15 mouse cellular contexts compared by ENCODE assay signal in genomic region chr12:79442126-79442525, GRCm38 (mm10).
DNase-seq lines count a peak whose midpoint lies in the region; ATAC-seq lines count a peak whose summit lies in the region.
"Had no signal": no experiment of that assay in that cellular context is flagged by ENCODE, and none has a peak within 500 bp of the region (broad histone marks: within the 10 kb centered on the region; RNA-seq: fewer than 3 reads in every experiment).

No protein-coding gene starts in this region.

- peaks cover 17% of the 10 kb centered on the region for H3K4me1 ChIP-seq in lung, embryonic 16.5 days (replicated peaks; ENCODE audit: control insufficient read depth, insufficient read depth, low read length)
- H3K4me1 ChIP-seq in intestine, embryonic 14.5 days (replicated peaks; ENCODE audit: control insufficient read depth, insufficient read depth, low read length), result peaks cover 18% of the 10 kb centered on the region
- H3K4me1 ChIP-seq in stomach, embryonic 15.5 days, result peaks cover 13% of the 10 kb centered on the region
- no peaks in the 10 kb centered on the region for H3K4me1 ChIP-seq in forebrain, embryonic 14.5 days (ENCODE audit: control insufficient read depth, insufficient read depth, low read length)
- H3K4me1 ChIP-seq: heart, embryonic 15.5 days; hindbrain, embryonic 12.5 days had no signal

- H3K9me3 ChIP-seq in lung, embryonic 16.5 days (ENCODE audit: control insufficient read depth, low read length), result no peaks in the 10 kb centered on the region
- H3K9me3 ChIP-seq in intestine, embryonic 14.5 days (ENCODE audit: control insufficient read depth, low read length), result no peaks in the 10 kb centered on the region
- H3K9me3 ChIP-seq in stomach, embryonic 15.5 days, result no peaks in the 10 kb centered on the region
- H3K9me3 ChIP-seq in forebrain, embryonic 14.5 days (replicated peaks; ENCODE audit: control insufficient read depth, low read length), result no peaks in the 10 kb centered on the region
- H3K9me3 ChIP-seq: heart, embryonic 15.5 days; hindbrain, embryonic 12.5 days had no signal

- no peaks in the 10 kb centered on the region for H3K27me3 ChIP-seq in lung, embryonic 16.5 days (ENCODE audit: control insufficient read depth, insufficient read depth, low read depth, low read length)
- H3K27me3 ChIP-seq in intestine, embryonic 14.5 days (replicated peaks; ENCODE audit: control insufficient read depth, insufficient read depth, low read length), result no peaks in the 10 kb centered on the region
- no peaks in the 10 kb centered on the region for H3K27me3 ChIP-seq in stomach, embryonic 15.5 days (replicated peaks)
- no peaks in the 10 kb centered on the region for H3K27me3 ChIP-seq in forebrain, embryonic 14.5 days (replicated peaks; ENCODE audit: control insufficient read depth, insufficient read depth, low read length)
- H3K27me3 ChIP-seq: heart, embryonic 15.5 days; hindbrain, embryonic 12.5 days; Patski had no signal

- ATAC-seq in lung, embryonic 16.5 days (ENCODE audit: low read depth), result 0 out of 2 replicates have a peak, but pooled peaks have one; percentile 26
- ATAC-seq in intestine, embryonic 14.5 days (replicated peaks; ENCODE audit: low FRiP score, low TSS enrichment, low read depth), result 0 out of 2 replicates have a peak, but pooled peaks have one; percentile 38
- no peak for ATAC-seq in stomach, embryonic 15.5 days (ENCODE audit: insufficient read depth, low FRiP score, low read depth)
- no peak for ATAC-seq in forebrain, embryonic 14.5 days
- ATAC-seq: forebrain, embryonic 16.5 days; Patski had no signal

- DNase-seq in lung, adult 18-20 months, result no peak
- DNase-seq in CD4-positive, CD25-positive, alpha-beta regulatory T cell, adult 2 months (ENCODE audit: low read depth, low spot score), result peak; percentile 53
- DNase-seq in intestine, embryonic 14.5 days (ENCODE audit: low spot score), result peak; percentile 50
- no peak for DNase-seq in layer of hippocampus, postnatal 36 days
- no peak for DNase-seq in forebrain, embryonic 14.5 days (ENCODE audit: low spot score)
- DNase-seq: cerebellum, postnatal 10 days; thymus, postnatal 36 days had no signal

- no peak overlapping the region for H3K9ac ChIP-seq in lung, embryonic 16.5 days (ENCODE audit: low read length)
- H3K9ac ChIP-seq in intestine, embryonic 14.5 days (ENCODE audit: low read length), result no peak overlapping the region
- H3K9ac ChIP-seq in stomach, embryonic 15.5 days, result no peak overlapping the region
- H3K9ac ChIP-seq in forebrain, embryonic 14.5 days (ENCODE audit: low read length), result no peak overlapping the region
- H3K9ac ChIP-seq: heart, embryonic 15.5 days; hindbrain, embryonic 12.5 days; liver, embryonic 14.5 days had no signal

- no peaks in the 10 kb centered on the region for H3K36me3 ChIP-seq in lung, embryonic 16.5 days (ENCODE audit: control insufficient read depth, insufficient read depth, low read length)
- no peaks in the 10 kb centered on the region for H3K36me3 ChIP-seq in intestine, embryonic 14.5 days (ENCODE audit: control insufficient read depth, insufficient read depth, low read length)
- no peaks in the 10 kb centered on the region for H3K36me3 ChIP-seq in stomach, embryonic 15.5 days
- no peaks in the 10 kb centered on the region for H3K36me3 ChIP-seq in forebrain, embryonic 14.5 days (ENCODE audit: control insufficient read depth, insufficient read depth, low read length)
- H3K36me3 ChIP-seq: heart, embryonic 15.5 days; hindbrain, embryonic 12.5 days had no signal

- H3K4me2 ChIP-seq in lung, embryonic 16.5 days (ENCODE audit: low read depth, low read length), result no peak overlapping the region
- no peak overlapping the region for H3K4me2 ChIP-seq in intestine, embryonic 14.5 days (ENCODE audit: low read length)
- H3K4me2 ChIP-seq in stomach, embryonic 15.5 days, result no peak overlapping the region
- H3K4me2 ChIP-seq in forebrain, embryonic 14.5 days (ENCODE audit: low read length), result no peak overlapping the region
- H3K4me2 ChIP-seq: heart, embryonic 15.5 days; hindbrain, embryonic 12.5 days had no signal

- H3K4me3 ChIP-seq in lung, embryonic 16.5 days (ENCODE audit: low read length), result no peak overlapping the region
- no peak overlapping the region for H3K4me3 ChIP-seq in intestine, embryonic 14.5 days (ENCODE audit: low read depth, low read length)
- H3K4me3 ChIP-seq in stomach, embryonic 15.5 days (replicated peaks), result no peak overlapping the region
- no peak overlapping the region for H3K4me3 ChIP-seq in forebrain, embryonic 14.5 days (ENCODE audit: low read depth, low read length)
- H3K4me3 ChIP-seq: erythroblast, embryonic 14.5 days; heart, embryonic 15.5 days; hindbrain, embryonic 12.5 days had no signal

- peak overlapping the region; percentile 38 for H3K27ac ChIP-seq in lung, embryonic 16.5 days (ENCODE audit: low read length)
- H3K27ac ChIP-seq in intestine, embryonic 14.5 days (ENCODE audit: low read depth), result peak overlapping the region; percentile 54
- peak overlapping the region; percentile 78 for H3K27ac ChIP-seq in stomach, embryonic 15.5 days
- H3K27ac ChIP-seq in forebrain, embryonic 14.5 days (ENCODE audit: low read depth, low read length), result no peak overlapping the region
- H3K27ac ChIP-seq: heart, embryonic 15.5 days; hindbrain, embryonic 12.5 days; liver, embryonic 14.5 days had no signal

- WGBS in lung, embryonic 16.5 days, result 22% methylated on average over 7 of the region's 7 CpGs
- WGBS in intestine, embryonic 14.5 days, result 20% methylated on average over 7 of the region's 7 CpGs
- 31% methylated on average over 7 of the region's 7 CpGs for WGBS in stomach, embryonic 15.5 days
- WGBS in forebrain, embryonic 14.5 days, result 84% methylated on average over 7 of the region's 7 CpGs

Comparison
In these comparisons a context has a peak if more than half of its experiments do, and no peak if none do; other contexts are left out.
1. ATAC-seq: peak in lung, embryonic 16.5 days (single experiment) and intestine, embryonic 14.5 days (single experiment); none in stomach, embryonic 15.5 days (single experiment) and forebrain, embryonic 14.5 days (single experiment).
2. DNase-seq: peak in CD4-positive, CD25-positive, alpha-beta regulatory T cell, adult 2 months (single experiment) and intestine, embryonic 14.5 days (single experiment); none in lung, adult 18-20 months (0 of 2), layer of hippocampus, postnatal 36 days (0 of 2) and forebrain, embryonic 14.5 days (single experiment).